Mouse (Mus musculus): ENCODE results near the gene Rbm26. TPM values are rescaled to one million over a fixed set of nuclear protein-coding genes. Genes with fewer than 3 reads are reported as not detected.

Gene Rbm26
- total RNA-seq (2021), result 10 to 100 TPM; 58.1 to 60.8 TPM
- long read RNA-seq, experiment 1, transcript Rbm26-201 (22 exons, 3,633 nt), result major isoform, 8 of 17 reads
- long read RNA-seq, experiment 1, partial matches to known transcripts, result 6 of 17 reads
- long read RNA-seq, experiment 1, other reads (novel, unspliced or antisense), result 2 of 17 reads
- long read RNA-seq, experiment 2, transcript Rbm26-201 (22 exons, 3,633 nt), result major isoform, 7 of 16 reads
- long read RNA-seq, experiment 2, partial matches to known transcripts, result 3 of 16 reads
- long read RNA-seq, experiment 2, other reads (novel, unspliced or antisense), result 5 of 16 reads

- peak; percentile 97 for DNase-seq (ENCODE audit: low spot score in 2 of 2)
These were observed at the start of gene Rbm26 for GRCm38 (mm10) chr14:105177238-105177693. Rbm26 (minus strand) TSS chr14:105177327.

- no peak for DNase-seq (ENCODE audit: low spot score in 2 of 2)
These were observed 48.7 kb upstream of the Rbm26 start for GRCm38 (mm10) chr14:105225790-105226189.

- DNase-seq (ENCODE audit: low spot score in 2 of 2), result no peak
These were observed 45.1 kb upstream of the Rbm26 start for GRCm38 (mm10) chr14:105222240-105222639.

DNA sequence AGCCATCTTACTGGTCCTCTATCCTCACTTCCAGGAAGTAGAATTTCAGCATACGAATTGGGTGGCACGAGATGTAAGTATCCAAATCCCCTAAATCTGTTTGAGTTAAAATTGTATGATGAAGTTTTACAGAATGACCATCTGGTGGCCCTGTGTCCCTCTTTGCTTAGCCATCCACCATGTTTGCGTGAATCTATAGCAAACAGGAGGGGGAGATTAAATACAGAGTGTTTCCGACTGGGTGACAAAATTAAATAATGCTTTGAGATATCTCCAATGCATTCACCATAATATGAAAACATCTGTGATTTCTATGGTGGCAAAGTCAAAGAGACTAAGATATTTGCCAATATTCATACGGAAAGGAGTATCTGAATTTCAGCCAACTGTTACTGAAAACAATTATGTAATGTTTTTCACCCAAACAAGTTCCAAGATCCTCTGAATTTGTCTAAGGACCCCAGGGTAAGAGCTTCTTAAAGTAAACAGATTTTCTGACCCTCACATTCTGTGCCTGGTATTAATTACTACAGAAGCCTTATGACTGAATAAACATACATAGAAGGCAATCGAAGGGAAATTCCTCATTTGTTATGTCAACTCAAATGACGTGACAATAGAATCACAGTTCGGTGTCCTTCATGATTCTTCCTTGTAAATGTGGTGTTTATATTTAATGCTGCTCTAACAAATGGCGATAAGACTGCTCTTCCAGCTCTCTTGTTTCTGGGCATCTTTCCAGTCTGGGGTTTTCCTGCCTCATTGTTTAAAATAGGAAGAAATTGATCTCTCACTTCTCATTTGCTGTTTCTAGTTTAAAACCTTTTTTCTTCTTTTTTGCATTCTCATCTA lies 42.6 kb upstream of the Rbm26 start:
- peak in 1 of 2 experiments; percentile 36 for DNase-seq (ENCODE audit: low spot score in 2 of 2)

DNA sequence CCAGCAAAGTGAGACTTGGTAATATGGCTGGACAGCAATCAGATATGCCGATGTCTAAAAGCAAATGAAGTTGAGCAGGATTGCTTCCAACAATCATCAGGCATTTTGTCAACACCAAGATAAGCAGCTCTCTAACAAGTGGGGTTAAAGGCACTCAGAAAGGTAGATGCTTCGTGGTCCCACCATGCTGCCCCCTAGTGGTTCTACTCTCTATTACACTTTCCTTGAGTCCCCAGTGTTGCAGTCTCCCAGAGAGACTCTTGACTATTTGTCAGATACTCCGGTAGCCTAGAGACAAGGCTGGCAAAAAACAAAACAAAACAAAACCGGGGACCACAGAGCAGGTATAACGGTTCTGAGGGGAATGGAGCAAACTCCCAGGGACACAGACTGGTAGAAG lies 21.3 kb upstream of the Rbm26 start:
- no peak for DNase-seq (ENCODE audit: low spot score in 2 of 2)

DNA sequence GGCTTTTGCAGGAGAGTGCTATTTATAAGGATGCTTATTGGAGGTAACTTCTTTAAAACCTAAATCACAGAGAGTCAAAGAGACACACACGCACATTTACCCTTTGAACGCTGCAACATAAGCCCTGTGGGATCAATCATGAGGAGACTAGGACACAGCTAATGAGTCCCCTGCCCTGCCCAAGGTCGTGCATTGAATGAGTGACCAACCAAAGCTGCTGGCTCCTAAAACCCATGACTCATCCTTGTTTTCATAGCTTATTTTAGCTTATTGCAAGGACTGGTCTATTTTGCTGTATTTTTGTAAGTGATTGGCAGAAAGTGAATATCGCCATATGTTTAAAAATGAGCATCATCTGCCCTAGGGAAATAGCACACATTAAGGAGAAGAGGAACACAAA lies 17.6 kb upstream of the Rbm26 start:
- DNase-seq (ENCODE audit: low spot score in 2 of 2), result no peak

DNA sequence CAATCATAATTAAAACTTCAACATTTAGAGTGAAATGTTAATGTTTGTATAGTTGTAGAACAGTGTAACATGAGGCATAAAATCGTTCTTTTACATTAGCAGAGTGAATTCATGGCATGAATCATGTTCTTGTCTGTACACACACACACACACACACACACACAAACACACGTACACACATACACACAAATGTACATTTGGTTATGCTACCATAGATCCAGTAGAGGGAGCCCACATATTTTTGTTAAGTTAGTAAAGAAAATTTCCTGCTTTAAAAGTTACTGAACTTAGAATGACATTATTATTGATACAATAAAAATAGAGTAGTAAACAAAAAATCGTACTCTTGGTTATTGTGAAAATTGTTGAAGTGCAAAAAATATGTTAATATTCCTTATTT lies 7.7 kb upstream of the Rbm26 start:
- no peak for DNase-seq (ENCODE audit: low spot score in 2 of 2)

- no peak for DNase-seq (ENCODE audit: low spot score in 2 of 2)
These were observed 5.7 kb upstream of the Rbm26 start for GRCm38 (mm10) chr14:105182786-105183185.

DNA sequence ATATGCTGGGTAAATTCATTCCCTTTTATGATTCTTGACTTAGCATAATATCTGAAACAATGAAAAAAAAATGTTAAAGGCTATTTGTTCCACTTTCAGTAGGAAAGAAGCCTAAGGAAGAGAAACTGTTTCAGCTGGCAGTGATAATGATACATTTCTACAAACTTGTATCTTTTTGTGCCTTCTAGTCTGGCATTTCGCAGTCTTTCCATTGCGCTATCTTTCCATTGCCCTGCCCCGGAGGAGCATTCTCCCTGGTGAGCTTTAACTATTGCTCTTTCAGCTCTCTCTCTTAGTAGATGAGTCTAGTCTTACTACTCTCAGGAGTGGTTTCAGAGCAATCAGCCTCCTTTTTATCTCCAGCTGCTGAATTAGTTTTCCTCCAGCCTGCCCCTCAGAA lies 2.6 kb upstream of the Rbm26 start:
- DNase-seq (ENCODE audit: low spot score in 2 of 2), result no peak

DNA sequence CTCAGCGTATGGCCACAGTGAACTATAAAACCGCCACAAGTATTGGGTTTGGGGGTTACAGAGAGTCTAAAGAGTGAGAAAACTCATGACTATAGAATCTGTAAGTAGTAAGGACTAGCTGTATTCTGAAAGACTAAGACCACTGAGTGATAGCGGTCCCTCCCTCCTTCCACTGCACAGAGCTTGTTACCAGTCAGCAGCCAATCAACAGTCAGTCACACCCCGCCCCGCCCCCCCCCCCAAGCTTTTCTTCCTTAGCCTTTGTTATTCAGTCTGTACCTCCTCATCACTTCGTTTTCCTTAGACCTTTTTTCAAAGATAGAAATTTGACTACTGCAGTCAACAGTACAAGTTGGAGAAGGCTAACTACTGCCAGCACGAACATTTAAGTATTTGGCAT lies 1.9 kb upstream of the Rbm26 start:
- DNase-seq (ENCODE audit: low spot score in 2 of 2), result no peak

GRCm38 (mm10) chr14:105176381-105177168 lies 552 bp downstream of the Rbm26 start:
- peak in 1 of 2 experiments; percentile 14 for DNase-seq (ENCODE audit: low spot score in 2 of 2)

DNA sequence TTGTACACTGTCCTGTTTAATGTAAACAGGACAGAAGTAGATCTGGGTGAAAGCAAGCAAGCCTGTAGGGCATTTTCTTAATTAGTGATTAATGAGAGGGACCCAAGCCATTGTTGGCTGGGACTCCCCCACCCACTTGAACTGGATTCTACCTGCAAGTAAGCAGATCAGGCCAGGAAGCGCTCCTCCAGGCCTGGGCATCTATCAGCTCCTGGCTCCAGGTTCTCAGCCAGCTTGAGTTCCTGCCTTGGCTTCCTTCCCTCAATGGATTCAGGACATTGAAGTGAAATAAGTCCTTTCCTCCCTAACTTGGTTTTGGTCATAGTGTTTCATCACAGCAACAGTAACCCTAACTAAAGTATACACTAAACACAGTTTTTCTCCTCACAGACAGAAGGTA lies 9.9 kb downstream of the Rbm26 start:
- DNase-seq (ENCODE audit: low spot score in 2 of 2), result no peak

GRCm38 (mm10) chr14:105164793-105165192 lies 12.3 kb downstream of the Rbm26 start:
- DNase-seq (ENCODE audit: low spot score in 2 of 2), result no peak

- DNase-seq (ENCODE audit: low spot score in 2 of 2), result no peak
These were observed 15.8 kb downstream of the Rbm26 start for GRCm38 (mm10) chr14:105161334-105161733.

DNA sequence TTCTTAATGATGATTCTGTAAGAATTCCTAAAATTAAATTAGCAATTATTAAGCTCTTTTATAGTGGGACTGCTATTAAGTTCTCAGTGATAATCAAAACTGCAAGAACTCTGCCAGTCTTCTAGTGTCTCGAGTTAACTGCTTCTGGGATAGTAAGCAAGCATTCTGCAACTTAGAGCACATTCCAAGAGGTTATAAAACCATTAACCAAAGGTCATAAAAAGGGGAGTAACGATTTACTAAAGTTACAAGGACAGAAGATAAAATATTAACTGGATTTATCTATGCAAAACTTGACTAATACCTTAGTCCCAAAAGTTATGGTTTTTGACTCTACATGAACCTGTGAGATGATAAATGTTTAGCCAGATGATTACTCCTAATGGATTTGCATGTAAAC lies 18.6 kb downstream of the Rbm26 start:
- no peak for DNase-seq (ENCODE audit: low spot score in 2 of 2)

DNA sequence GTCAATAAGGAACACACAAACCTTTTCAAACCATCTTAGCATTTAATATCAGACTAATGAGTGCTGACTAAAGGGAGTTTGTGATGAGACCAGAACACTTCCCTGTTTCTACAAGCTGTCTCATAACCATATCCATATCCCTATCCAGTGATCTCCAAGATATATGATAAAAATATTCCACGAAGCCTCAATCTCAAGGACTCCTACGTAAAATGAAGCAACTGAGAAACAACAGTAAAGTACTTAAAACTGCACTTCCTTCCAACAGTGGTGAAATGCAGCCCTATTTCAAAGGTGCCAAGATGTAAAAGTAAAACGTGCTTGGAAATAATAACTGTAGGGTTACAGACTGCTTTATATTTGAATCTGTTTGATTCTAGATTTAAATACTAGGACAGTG lies 43.1 kb downstream of the Rbm26 start:
- no peak for DNase-seq (ENCODE audit: low spot score in 2 of 2)

DNA sequence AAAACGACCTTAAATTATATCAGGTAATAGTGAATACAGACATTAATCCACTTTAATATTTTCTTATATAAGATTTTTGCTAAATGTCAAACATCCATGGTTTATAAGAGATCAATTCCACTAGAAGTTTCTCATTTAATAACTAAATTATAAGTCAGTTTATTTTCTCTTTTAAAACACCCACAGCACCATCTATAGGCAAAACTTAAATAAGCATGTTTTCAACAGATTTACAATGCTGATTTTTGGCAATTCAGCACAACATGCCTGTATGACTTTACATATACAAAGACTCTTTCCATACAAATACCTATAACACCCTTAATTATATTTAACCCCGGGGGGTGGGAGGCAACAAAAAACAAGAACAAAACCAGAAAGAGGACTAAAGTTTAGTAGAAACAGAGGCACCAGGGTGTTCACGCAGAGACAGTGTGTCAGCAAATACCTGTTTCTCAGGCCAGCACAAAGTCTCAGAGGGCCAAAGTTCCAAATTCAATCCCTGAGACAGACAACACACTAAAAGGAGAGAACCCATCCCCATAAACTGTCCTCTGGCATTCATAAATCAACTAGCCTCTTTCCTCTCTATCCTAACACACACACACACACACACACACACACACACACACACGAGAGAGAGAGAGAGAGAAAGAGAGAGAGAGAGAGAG lies 49.3 kb downstream of the Rbm26 start:
- no peak for DNase-seq (ENCODE audit: low spot score in 2 of 2)

GRCm38 (mm10) chr14:105124513-105124912 lies 52.6 kb downstream of the Rbm26 start:
- no peak for DNase-seq (ENCODE audit: low spot score in 2 of 2)

DNA sequence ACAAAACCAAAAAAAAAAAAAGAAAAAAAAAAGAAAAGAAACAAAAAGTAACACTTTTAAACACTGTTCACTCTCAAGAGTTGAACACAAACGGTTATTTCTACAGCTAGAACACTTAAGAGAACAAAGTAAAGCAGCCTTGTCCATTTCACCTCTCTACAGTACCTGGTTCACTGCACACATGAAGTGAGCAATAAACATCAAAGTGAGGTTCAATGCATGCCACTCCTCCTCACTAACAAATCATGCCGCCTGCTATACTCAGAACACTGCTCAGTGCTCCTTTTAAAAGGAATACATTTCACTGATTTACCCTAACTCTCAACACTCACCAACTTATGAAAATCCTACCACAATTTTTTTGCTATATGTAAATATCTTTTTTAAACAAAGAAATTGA lies 61.7 kb downstream of the Rbm26 start:
- DNase-seq (ENCODE audit: low spot score in 2 of 2), result no peak

GRCm38 (mm10) chr14:105106252-105106651 lies 70.9 kb downstream of the Rbm26 start:
- no peak for DNase-seq (ENCODE audit: low spot score in 2 of 2)

GRCm38 (mm10) chr14:105098861-105099260 lies 78.3 kb downstream of the Rbm26 start:
- DNase-seq (ENCODE audit: low spot score in 2 of 2), result no peak
